Mouse (Mus musculus) gastrocnemius, postnatal 36 days (tissue): ENCODE results near the gene Zfp94. TPM values are rescaled to one million over a fixed set of nuclear protein-coding genes. Genes with fewer than 3 reads are reported as not detected.
"Not testable (repeated sequence)": the region's sequence is repeated elsewhere in the genome, so short reads cannot be mapped to it uniquely, and the experiment has no call there.

Experiments used
- DNase-seq, 2 experiments: peaks; one replicate each; pipeline ENCODE4 v3.0.0; 2022
- intact Hi-C: fragments of 180-260 bp; cut with DNase I; formaldehyde crosslinking; loops from one replicate; pipeline ENCODE4 v1.15.1; 2025
- microRNA-seq, 2 experiments: library from miRNA; unstranded; fragments of <30 nt; microRNA quantifications; one replicate each; pipeline ENCODE4 v1.2.0; 2021
- total RNA-seq, 2 experiments: library from RNA; stranded (reverse); gene quantifications; 2 replicates each; pipeline ENCODE4 v1.2.3; 2021

Zfp94 gene
- total RNA-seq, 2 experiments from 2014 or later: 1.5 to 1.9 TPM

DNA sequence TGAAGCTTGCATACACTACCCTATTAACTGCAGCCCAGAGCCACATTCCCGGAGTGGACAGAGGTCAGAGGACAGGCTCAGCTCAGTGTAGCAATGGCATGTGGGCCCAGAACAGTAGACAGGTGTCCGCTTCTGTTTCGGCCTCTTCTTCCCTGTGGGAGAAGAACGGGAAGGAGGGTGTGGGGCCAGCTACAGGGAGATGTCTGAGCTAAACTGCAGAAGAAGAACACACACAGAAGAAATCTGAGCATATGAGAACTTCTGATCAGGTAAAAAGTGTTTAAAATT is 35.7 kb downstream of the Zfp94 start:
- no peak for DNase-seq
- intact Hi-C loops: no loop called here

DNA sequence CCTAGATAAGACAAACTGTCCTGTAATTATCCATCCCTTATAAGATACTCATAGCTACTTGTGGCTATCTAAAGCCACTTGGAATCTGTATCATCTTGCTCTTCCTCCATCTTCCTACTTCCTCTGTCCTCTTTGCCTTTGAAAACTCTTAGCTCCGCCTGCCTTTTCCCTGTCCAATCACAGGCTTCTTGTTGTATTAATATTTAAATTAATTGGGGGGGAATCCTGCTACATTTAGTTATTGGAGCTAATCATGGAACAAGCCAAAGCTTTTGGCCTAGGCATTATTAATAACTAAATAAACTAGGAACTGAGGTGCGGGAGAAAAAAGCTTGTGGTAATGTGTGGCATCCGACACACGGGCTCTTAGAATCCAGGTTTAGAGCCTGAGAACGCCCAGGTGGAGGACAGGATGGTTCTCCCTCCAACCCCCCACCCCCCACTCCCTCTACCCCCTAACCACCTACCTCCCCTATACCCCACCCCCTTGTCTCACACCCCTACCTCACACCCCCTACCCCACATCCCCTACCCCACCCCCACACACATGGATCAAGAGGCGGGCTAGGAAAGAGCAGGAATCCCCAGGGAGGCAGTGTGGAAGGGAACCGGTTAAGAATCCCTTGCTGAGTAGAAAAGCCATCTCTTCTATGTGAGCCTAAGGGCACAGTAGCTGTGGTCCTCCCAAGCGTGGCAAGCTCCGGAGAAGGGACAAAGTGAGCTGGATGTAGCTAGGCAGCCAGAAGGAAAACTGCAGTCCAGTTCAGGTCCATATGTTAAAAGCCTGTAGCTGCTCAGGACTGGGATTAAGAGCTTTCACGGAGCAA is 36.2 kb downstream of the Zfp94 start:
- no peak for DNase-seq

DNA sequence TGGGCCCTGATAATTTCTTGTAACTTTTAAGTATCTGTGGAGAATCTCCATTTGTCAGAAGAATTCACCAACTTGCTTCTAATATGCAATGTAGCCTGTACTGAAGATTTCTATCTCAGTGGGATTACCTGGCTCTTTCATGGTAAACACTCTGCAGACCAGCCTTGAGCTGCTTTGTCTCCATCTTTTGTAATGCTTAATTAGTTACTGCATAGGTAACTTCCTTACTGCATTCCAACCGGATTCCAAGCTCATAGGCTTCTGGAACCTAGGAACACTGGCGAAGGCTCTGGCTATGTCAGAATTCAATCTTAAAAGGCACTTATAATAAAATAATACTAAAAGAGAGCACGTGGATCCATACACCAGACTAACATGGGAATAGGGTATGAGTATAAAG is 37.7 kb downstream of the Zfp94 start:
- DNase-seq, intact Hi-C loops: not testable (repeated sequence)

More for the DNA sequence above, 36.2 kb downstream of the Zfp94 start:
- intact Hi-C loops: no loop called here

DNA sequence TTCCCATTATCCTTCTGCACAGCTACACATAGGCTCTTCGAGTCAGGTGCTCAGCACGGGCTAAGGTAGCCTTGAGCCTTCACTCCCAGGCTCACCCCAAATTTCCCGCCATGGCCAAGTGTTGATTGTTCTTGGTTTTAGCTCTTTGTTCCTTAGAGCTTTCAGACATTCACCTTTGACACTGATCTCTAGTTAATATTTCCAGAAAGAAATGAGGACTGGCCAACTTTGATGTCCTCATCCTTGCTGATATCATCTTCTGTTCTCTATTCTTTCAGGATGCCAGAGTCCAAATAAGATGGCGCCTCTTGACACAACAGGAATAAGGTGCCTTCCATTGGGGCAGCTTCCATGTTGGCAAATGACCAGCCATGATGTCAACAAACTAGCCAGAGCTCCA is 42.0 kb downstream of the Zfp94 start:
- DNase-seq: no peak
- intact Hi-C loops: no loop called here

DNA sequence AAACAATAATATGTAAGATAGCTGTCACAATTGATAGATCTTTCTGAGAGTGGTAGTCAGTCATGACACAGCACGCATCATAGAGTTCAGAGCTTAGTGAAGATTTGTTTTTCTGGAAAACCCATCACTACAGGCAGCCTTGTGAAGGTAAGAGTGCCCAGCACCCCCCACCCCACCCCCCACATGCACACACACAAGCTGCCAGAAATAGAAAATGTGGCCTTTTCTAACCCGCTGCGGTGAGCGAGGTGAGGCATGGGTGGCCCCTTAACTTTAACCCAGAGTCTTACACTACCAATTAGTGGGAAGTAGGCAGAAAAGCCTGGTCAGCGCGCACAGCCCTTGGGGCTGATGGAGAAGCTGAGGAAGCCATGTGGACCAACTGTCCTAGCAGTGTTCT is 45.3 kb downstream of the Zfp94 start:
- no peak for DNase-seq
- intact Hi-C loops: no loop called here

DNA sequence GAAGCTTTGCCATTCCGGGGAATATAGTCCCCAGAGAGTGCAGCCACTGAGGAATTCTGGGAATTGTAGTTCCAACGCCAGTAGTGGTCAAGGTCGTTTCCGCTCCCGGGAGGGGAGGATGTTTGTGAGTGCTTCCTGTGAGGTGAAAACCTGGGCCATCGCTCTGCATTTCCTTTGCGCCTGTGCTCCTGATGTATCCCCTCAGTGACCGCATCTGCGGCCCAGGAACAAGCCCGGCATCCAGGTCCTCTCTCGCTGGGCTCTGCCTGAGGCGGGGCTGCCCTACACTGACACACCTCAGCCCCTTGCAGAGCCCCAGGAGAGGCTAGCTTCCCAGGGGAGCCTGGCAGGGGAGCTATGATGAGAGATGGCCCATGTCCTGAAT is 46.2 kb downstream of the Zfp94 start, which contains the start of gene Zfp93:
TSS of gene Zfp93 (plus strand) at position 133 of the 385 bp plus-strand sequence.
- intact Hi-C loops: no loop called here

DNA sequence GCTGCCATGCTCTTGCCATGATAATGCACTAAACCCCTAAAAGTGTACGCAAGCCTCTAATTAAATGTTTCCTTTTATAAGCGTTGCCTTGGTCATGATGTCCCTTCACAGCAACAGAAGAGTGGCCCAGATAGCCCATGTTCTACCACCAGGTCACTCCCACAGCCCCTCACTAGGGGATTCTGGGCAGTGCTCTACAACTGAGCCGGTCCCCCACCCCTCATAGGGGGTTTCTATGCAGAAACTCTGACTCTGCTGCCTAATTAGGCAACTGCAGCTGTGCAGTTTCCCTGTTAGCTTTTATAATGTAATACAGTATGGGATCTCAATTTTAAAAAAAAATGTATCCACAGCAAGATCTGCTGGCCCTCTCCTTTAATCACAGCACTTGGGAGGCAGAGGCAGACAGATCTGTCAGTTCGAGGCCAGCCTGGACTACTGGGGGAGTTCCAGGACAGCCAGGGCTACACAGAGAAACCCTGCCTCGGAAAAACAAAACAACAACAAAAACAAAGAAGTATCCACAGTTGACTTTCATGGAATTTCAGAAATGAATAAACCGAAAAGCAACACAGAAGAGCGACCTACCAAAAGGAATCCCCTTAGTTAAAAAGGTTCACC is 46.7 kb downstream of the Zfp94 start:
- intact Hi-C loops: no loop called here
- no peak for DNase-seq

More for the DNA sequence above, 46.2 kb downstream of the Zfp94 start, which contains the start of gene Zfp93:
- peak; percentile 54 to 69 for DNase-seq

DNA sequence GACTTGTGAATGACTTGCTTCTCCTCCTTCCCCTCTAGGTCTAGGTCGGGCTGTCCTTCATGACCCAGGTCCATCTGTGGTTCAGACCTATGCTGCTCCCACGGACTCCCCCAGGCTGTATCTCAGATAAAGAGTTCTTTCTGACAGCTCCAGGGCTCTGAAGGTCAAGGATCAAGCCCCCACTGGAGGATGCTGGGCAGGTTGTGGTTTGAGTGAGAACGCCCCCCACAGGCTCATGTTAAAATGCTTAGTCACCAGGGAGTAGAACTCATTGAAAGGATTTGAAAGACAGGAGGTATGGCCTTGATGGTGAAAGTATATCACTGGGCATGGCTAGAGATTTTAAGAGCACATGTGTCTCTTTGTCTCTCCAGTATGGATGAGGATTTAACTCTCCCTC is 47.2 kb downstream of the Zfp94 start:
- intact Hi-C loops: no loop called here
- DNase-seq: no peak

DNA sequence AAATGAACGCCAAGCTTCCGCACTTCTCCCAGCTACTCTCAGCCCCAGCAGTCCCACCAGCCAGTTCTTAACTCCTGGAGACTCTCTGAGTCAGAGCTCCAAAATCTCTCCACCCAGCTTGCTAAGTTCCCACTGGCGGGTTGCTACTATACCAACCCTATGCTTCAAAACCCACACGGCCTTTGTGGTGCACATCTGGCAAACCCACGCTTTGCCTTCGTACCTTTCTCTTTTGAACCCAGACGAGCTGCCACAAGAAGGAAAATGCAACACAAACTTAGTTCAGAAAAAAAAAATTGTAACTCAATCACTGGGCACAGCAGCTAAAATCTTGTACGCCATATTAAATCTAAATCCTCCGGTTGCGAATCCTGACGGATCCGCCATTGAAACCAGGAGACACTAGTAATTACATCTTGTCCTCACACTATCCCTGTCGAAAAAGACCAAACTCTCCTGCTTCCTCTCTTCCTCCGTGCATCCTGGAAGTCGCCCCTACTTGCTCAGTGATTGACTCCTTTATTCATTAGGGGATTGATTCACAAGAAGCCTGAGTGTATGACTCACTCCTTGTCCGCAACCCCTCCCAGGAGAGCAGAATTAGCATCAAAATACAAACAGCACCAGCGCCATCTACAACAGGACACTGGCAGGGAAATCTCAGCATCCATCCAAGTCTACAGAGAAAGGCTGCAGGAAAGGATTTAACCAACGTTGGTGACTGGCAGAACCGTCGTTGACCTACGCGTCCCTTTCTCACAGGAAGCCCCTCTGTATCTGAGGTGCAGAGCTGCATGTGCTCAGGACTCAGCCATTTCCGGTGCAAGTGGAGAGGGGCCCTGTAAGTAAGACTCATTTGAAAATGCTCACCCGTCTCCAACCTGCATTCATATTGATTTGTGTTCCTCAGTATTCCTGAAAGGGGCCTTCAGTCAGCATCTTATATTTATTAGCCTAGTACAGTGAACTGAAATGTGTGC is 48.0 kb downstream of the Zfp94 start:
- intact Hi-C loops: no loop called here
- DNase-seq: no peak

DNA sequence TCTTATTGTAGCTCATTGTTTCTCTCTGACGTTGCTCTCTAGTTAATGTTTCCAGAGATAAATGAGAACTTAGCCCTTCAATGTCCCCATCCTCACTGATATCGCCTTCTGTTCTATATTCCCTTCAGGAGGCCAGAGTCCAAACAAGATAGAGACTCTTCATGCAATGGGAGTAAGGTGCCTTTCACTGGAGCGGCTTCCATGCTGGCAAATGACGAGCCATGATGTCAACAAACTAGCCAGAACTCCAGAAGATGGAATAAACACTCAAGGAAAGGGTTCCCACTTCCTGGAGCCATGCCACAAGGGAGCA is 56.5 kb downstream of the Zfp94 start:
- DNase-seq: no peak
- intact Hi-C loops: loop anchor here (5.0 kb wide), 2 partner anchors 53 to 128 kb away; partner anchors contain the start of gene Zfp235

DNA sequence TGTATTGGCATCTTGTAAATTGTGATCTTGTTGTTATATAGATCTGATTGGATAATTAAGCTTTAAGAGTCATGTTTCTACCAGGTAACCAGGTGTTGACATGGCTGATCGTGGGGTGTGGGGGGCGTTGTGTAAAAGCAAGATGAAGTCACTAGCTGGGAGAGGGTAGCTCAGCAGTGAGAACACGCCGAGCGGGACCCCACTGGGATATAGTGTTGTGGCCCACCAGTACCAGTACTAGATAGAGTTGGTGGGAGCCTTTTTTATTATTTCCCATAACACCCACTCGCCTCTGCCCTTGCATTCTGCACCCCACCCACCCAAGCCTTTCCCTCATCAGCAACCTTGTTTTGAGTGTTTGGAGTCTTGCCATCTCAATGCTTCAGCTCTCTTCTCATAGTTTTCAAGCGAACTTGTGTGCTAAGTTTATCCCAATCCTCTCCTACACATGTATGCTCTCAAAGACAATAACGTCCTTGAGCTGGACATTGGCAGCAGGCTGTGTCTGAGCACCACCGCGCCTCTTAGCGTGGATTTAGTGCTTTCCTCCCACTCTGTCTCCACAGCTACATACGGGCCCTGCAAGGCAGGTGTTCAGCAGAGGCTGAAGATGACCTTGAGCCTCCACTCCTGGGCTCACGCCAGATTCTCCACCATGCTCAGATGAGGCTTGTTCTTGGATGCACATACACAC is 57.0 kb downstream of the Zfp94 start:
- intact Hi-C loops: loop anchor here (5.0 kb wide), 2 partner anchors 52 to 127 kb away; partner anchors contain the start of gene Zfp235

DNA sequence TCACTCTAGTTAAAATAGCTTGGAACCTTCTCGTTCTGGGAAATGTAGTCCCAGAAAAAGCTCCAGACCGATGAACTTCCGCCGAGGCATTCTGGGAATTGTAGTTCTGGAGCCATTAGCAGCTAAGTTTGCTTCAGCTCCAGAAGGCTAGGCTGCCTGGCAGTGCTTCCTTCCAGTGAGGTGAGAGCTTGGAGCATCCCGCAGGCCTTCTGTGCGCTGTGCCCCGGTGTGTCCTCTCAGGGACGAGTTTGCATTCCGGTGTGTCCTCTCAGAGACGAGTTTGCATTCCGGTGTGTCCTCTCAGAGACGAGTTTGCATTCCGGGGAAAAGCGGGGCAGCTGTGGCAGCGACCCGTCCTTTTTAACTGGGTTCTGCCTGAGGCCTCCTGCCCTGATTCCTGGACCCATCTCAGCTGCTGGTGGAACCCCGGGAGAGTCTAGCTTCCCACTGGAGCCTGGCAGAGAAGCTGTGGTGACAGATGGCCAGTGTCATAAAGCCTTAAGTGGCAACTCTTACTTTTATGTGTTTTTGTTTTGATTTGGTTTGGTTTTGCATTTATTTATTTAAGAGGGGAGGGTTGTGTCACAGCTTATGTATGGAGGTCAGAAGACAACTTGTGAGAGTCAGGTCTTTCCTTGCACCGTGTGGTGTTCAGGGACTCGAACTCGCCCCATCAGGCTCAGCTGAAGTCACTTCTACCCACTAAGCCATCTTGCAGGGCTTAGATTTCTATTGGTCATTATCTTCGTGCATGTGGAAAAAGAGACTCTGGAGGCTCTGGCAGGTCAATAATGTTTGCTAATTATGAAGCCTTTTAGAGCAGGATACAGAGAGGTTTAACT is 61.6 kb downstream of the Zfp94 start, which contains the start of gene Zfp108:
TSS of gene Zfp108 (plus strand) at position 162 of the 842 bp plus-strand sequence.
- DNase-seq: peak; percentile 59 to 62
- intact Hi-C loops: loop anchor here (5.0 kb wide), 4 partner anchors 48 to 143 kb away; partner anchors contain the start of genes Zfp112, Zfp235 and Zfp94

More for the DNA sequence above, 57.0 kb downstream of the Zfp94 start:
- no peak for DNase-seq

DNA sequence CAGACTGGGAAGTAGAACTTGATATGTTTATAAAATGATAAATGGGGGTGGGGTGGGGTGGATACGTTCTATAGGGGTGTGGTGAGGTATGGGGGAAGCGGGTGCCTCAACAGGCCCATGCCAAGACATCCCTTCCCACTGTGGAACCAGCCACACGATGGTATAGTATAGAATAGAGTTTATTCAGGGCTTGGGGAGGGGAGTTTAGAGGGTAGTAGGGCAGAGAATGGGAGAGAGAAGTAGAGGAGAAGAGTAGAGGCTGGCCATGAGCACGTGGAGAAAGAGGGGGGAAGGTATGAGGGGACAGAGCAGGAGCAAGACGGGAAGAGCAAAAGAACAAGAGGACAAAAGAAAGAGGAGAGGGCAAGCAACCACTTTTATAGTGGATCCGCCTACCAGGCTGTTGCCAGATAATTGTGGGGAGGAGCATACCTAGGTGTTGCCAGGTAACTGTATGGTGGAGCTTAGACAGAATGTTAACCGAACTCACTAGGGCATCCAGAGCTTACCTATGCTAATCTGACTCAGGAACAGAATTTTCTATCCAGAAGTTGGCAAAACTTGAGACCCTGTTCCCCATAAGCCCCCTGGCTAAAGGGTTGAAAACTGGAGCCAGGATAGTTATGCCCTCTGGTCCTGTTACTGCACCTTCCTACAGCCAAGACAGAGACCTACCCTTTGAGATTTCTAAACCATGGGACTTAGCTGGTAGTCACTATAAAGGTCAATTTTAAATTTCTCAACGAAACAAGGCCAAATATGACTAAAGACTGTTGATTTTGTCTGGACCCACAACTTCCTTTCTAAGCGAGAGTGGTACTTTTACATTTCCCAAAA is 62.5 kb downstream of the Zfp94 start:
- DNase-seq: no peak
- intact Hi-C loops: loop anchor here (5.0 kb wide), 2 partner anchors 63 to 142 kb away; partner anchors contain the start of genes Zfp112 and Zfp94

Small RNAs within 50 kb of the gene (microRNA-seq; reads per million reads assigned to microRNA genes)
- gene Gm27592: 0 reads per million in 2 experiments

Other genes with a start within 250 kb of the Zfp94 start
- gene Zfp180, start 234.7 kb downstream of the Zfp94 start, total RNA-seq: 10 to 100 TPM; 10.0 to 10.4 TPM
- 1 to 10 TPM; 4.8 to 4.9 TPM for gene Zfp112, start 204.4 kb downstream of the Zfp94 start, total RNA-seq
- 1 to 10 TPM; 3.5 to 5.0 TPM for gene Zfp235, start 182.5 kb downstream of the Zfp94 start, total RNA-seq
- gene Zfp114, start 141.6 kb downstream of the Zfp94 start, total RNA-seq: under 1 TPM; 0.33 to 0.35 TPM
- gene Zfp111, start 105.2 kb downstream of the Zfp94 start, total RNA-seq: 1 to 10 TPM; 2.1 to 2.7 TPM
- 1 to 10 TPM; 1.9 to 2.5 TPM for gene Zfp109, start 79.1 kb downstream of the Zfp94 start, total RNA-seq
- 1 to 10 TPM; 1.2 to 1.9 TPM for gene Zfp108, start 61.9 kb downstream of the Zfp94 start, total RNA-seq
- 1 to 10 TPM; 3.6 to 3.8 TPM for gene Zfp93, start 46.2 kb downstream of the Zfp94 start, total RNA-seq
- gene Zfp61, start 15.4 kb downstream of the Zfp94 start, total RNA-seq: 1 to 10 TPM; 2.5 to 2.7 TPM
- gene Tescl, start 17.3 kb upstream of the Zfp94 start, total RNA-seq: not detected
- not detected for gene Lypd5, start 32.5 kb upstream of the Zfp94 start, total RNA-seq
- gene Kcnn4, start 53.6 kb upstream of the Zfp94 start, total RNA-seq: 1 to 10 TPM in 1 of 2 experiments, under 1 TPM in 1; 0.42 to 1.2 TPM
- 10 to 100 TPM in 1 of 2 experiments, 1 to 10 TPM in 1; 9.8 to 11.5 TPM for gene Smg9, start 83.0 kb upstream of the Zfp94 start, total RNA-seq
- not detected for gene Irgc1, start 135.6 kb upstream of the Zfp94 start, total RNA-seq
- under 1 TPM; 0.61 to 0.64 TPM for gene Plaur, start 145.8 kb upstream of the Zfp94 start, total RNA-seq
- 1 to 10 TPM; 2.7 to 4.6 TPM for gene Cadm4, start 165.4 kb upstream of the Zfp94 start, total RNA-seq
- gene Zfp428, start 190.3 kb upstream of the Zfp94 start, total RNA-seq: 1 to 10 TPM; 4.3 to 5.9 TPM
- not detected for gene AC161166.1, start 195.8 kb upstream of the Zfp94 start, total RNA-seq
- 10 to 100 TPM; 10.7 to 10.9 TPM for gene Irgq, start 214.0 kb upstream of the Zfp94 start, total RNA-seq
- not detected for gene Pinlyp, start 229.5 kb upstream of the Zfp94 start, total RNA-seq
- gene Xrcc1, start 229.6 kb upstream of the Zfp94 start, total RNA-seq: 10 to 100 TPM; 17.1 to 21.4 TPM